Mouse (Mus musculus): ENCODE data around the gene Lrrc4.

The Lrrc4 gene

DNA sequence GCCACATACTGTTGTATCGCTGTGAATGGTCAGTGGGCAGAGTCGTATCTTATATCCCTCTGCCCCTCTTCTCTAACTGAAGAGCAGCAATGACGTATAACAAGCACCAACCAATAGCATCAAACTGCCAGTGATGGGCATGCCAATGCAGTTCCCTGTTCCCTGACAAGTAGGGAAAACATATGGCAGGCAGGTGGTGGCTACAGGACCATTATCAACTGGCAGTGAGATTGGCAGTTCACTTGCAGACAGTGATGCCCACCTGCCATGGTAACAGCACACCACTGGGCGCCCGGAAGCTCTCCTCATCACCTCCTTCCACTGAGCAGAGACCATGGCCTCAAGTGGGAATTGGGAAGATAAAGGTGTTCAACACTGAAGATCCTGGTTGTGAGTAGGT is 175.0 kb downstream of the Lrrc4 start:
- no peak for DNase-seq

GRCm38 (mm10) chr6:28645231-28645630 is 186.3 kb downstream of the Lrrc4 start:
- no peak for DNase-seq

- DNase-seq: no peak
These were observed 188.6 kb downstream of the Lrrc4 start for GRCm38 (mm10) chr6:28642909-28643308.

DNA sequence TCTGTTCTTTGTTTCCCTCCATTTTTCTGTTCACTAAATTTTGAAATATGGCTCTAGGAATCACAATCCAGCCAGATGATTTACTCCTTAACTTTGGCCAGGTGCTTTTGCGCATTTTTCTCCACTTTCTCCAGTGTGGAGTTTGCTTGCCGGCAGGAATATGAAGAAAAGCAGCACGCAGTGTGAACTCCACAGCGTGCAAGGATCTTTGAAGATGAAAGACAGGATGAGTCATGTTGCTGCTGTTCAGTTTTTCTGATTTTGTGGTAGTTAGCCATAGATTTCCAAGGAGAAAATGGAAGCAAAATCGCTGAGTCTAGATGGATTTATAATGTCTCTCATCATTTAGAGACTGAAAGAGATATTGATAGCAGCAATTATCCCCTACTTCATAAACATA is 191.5 kb downstream of the Lrrc4 start:
- no peak for DNase-seq

DNA sequence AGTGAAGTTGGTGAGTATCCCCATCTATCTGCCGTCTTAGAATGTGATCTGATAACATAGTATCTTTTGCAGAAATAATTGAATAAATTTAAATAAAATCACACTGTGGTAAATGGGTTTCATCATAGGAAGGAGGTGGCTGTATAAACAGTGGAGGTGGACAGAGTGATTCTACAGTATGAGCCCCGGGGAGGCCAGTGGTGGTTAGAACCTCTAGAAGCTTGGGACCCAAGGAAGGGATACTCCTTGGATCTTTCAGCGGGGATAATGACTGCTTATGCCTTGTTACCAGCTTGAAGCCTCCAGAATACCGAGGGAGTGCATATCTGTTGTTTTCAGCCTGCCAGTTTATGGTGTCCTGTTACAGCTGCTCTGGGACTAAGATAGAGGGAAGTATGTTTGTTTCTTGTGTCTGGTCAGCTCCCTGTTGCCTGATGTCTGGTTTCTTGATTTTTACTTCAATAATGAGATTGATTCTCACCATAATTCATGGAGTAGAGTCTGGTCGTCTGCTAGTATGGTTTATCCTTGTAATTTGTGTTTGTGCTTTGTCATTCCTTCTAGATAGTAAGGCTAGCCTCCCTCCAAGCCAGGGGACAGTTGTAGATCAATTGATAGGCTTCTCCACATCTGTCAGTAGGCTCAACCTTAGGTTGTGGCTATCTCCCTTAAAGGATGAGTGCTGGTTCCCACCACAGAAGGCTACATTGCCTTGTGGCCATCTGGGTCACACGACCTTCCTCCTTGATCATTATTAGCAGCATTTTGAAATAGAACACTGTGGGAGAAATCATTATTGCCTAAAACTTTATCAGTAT is 195.8 kb downstream of the Lrrc4 start:
- DNase-seq: no peak

DNA sequence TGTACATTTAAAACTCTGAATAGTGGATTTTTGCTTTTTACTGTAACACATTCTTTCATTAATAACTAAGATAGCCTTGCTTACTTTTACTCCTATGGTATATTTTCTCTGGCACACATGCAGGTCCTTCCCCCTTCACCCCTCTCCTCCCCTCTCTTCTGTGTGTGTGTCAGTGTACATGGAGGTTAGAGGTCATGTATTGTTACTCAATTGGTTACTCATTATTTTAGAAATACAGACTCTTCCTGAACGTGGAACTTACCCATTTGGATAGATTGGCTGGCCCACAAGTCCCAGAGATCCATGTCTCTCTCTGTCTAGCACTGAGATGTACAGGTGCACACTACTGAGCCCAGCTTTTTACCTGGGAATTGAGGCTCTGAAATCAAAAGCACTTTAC is 196.5 kb downstream of the Lrrc4 start:
- no peak for DNase-seq

- no peak for DNase-seq
These were observed 197.9 kb downstream of the Lrrc4 start for GRCm38 (mm10) chr6:28633656-28634055.

GRCm38 (mm10) chr6:28633120-28633519 is 198.4 kb downstream of the Lrrc4 start:
- peak; percentile 12 for DNase-seq

DNA sequence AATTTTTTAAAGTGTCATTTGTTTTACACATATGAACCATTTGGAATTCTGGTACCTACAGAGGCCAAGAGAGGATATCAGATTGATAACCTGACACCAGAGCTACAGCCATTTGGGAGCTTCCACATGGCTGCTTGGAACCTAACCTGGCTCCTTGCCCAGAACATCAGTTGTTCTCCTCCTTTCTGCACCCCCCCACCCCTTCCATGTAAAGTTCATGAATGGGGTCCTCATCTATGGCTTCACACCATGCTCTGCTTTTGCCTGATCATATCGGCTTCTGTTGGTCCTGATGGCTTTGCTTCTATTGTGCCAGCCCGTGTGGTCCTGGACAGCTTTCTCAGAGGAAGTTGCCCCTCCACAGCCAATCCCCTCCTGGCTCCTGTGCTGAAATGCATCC is 200.6 kb downstream of the Lrrc4 start:
- DNase-seq: no peak

DNA sequence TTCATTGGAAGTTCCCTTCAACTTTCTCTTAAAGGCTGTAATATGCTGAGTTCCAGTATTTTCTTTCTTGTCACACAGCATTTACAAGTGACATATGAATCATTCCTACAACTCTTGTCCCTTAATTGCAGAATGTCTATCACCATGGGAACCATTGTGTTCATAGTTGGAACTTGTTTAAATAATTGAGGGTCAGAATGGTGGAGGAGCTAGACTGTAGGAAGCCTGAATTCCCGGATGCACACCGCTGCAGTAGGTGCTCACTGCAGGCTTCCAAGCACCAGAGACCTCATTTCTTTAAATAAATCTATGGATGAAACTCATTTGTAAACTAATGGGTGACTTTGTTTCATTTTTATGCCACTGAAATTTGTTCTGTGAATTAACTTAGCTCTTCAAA is 201.7 kb downstream of the Lrrc4 start:
- DNase-seq: no peak

GRCm38 (mm10) chr6:28628408-28628807 is 203.1 kb downstream of the Lrrc4 start:
- DNase-seq: no peak

- no peak for DNase-seq
These were observed 208.6 kb downstream of the Lrrc4 start for GRCm38 (mm10) chr6:28622963-28623362.

DNA sequence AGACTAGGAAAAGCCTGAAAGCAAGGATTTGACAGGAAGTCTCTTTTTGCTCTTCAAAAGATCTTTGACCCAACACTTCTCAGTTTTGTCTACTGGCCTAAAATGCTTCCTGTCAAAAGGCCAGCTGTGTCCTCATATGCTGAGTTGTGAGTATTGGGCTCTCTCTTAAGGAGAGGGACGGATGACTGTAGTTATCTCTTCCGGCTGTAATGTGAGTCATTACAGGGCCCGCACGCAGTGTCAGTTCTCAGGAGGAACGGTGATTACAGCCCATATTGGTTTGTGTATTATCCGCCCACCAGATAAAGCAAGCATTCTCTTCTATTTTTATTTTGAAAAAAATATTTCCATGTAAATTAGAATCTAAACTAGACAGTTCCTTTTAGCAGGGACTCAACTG is 209.0 kb downstream of the Lrrc4 start:
- peak; percentile 50 for DNase-seq

DNA sequence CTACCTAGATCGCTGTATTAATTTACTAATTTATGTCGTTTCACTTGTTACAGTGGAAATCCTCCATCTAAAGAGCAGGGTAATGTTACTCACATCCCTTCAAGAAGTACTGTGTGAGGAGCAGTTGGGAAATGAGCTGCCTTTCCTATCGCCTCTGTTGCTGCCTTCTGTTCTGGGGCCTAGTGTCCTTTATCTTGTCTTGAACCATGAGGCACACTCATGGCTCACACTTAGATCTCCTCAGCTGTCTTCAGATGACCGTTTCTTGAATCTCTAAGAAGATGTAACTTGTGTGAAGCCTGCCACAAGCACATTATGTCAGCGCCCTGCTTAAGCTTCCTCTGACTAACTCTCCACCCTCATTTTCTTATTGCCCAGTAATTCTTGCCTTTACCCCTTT is 209.6 kb downstream of the Lrrc4 start:
- no peak for DNase-seq

DNA sequence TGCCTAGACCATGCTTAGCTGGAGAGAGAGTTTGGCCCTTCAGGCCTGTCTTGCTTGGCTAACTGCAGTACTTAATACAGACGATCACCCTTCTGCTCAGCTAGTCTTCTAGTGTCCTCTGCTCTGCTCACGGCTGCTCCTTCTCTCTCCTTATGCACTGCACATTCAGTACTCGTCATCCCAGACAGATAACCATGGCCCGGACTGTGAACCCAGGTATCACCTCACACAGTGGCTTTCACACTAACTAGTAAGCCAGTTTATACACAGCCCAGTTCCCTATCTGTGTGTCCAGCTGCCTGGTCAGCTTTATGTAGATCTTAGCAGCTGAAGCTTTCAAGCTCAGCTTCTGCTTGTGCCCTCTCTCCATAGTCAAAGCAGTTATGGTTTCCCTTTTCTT is 210.1 kb downstream of the Lrrc4 start:
- DNase-seq: no peak

- DNase-seq: peak; percentile 77
These were observed 212.8 kb downstream of the Lrrc4 start for GRCm38 (mm10) chr6:28618751-28619153.

DNA sequence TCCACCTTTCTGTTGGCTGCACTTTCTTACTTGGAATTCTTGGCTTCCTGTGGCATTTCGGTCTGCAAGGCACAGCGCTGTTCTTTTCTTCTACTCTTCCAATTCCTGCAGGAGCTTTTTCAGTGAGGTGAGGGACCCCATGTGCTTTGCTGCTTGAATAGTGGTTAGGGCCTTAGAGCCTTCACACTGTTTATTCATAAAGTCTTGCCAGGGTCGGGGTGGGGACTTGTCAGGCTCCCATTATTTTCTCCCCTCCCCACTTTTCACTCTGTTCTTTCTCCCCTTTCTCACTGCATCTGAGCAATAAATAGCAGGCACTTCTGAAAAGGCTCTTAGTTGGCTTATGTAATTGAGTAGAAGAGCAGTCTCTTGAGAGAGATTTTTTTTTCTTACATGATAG is 213.2 kb downstream of the Lrrc4 start:
- no peak for DNase-seq

- no peak for DNase-seq
These were observed 215.6 kb downstream of the Lrrc4 start for GRCm38 (mm10) chr6:28615966-28616365.

DNA sequence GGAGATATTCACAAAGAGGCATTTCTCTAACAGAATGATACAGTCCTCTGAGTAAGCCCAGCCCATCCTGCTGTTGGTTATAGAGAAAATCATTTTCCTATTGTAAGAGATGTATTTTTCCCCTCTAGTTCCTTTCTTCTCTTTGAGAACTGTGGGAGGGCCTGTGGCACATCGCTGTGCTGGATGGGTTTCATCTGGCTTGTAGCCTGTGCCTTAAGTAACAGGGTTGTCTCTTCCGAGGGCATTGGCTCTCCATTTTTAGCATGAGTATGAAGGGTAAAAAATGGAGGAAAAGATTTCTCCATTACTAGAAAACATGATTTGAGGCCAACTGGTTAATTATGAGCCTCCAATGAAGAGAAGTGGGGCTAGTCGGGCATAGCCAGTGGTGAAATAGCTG is 216.1 kb downstream of the Lrrc4 start:
- no peak for DNase-seq

DNA sequence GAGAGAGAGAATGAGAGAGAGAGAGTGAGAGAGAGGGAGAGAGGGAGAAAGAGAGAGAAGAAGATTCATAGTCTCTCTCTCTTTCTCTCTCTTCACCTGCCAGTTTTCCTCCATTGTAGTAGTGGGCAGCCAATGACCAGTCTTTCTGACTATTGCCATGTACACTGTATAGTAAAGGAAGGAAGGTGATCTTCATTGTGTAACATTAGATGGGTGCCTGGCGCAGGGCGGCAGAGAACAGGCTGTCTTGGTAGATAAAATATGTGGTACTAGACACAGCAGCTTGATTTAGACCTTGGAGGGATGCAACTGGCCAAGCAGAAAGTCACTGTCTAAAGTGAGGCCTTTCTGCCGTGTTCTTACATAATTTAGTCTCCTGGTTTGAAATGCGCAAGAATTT is 216.7 kb downstream of the Lrrc4 start:
- DNase-seq: no peak

GRCm38 (mm10) chr6:28613441-28613840 is 218.1 kb downstream of the Lrrc4 start:
- no peak for DNase-seq

All from kidney, postnatal 14 days (tissue).